Mouse (Mus musculus): ENCODE results near the gene Lmntd1.

The Lmntd1 gene

GRCm38 (mm10) chr6:145483318-145483674, 130.8 kb downstream of the Lmntd1 start:
- no peak for DNase-seq

GRCm38 (mm10) chr6:145482656-145483317, 131.3 kb downstream of the Lmntd1 start:
- no peak for DNase-seq

- DNase-seq = no peak
Observed at GRCm38 (mm10) chr6:145481938-145482337, 132.2 kb downstream of the Lmntd1 start.

- peak; percentile 40 to 60 for DNase-seq
Observed at GRCm38 (mm10) chr6:145478821-145479271, 135.3 kb downstream of the Lmntd1 start.

- peak; percentile 77 to 80 for DNase-seq
Observed at GRCm38 (mm10) chr6:145477367-145477905, 136.7 kb downstream of the Lmntd1 start.

- no peak for DNase-seq
Observed at GRCm38 (mm10) chr6:145471638-145472247, 142.4 kb downstream of the Lmntd1 start.

GRCm38 (mm10) chr6:145469260-145469943, 144.7 kb downstream of the Lmntd1 start:
- no peak for DNase-seq

GRCm38 (mm10) chr6:145464027-145464426, 150.1 kb downstream of the Lmntd1 start:
- no peak for DNase-seq

GRCm38 (mm10) chr6:145462677-145463245, 151.4 kb downstream of the Lmntd1 start:
- DNase-seq = no peak

- DNase-seq = peak in 1 of 2 experiments; percentile 27
Observed at GRCm38 (mm10) chr6:145457066-145457465, 157.1 kb downstream of the Lmntd1 start.

GRCm38 (mm10) chr6:145450628-145451403, 163.3 kb downstream of the Lmntd1 start:
- DNase-seq = no peak

- DNase-seq = no peak
Observed at GRCm38 (mm10) chr6:145448361-145448760, 165.8 kb downstream of the Lmntd1 start.

- no peak for DNase-seq
Observed at GRCm38 (mm10) chr6:145445811-145446500, 168.2 kb downstream of the Lmntd1 start.

- DNase-seq = no peak
Observed at GRCm38 (mm10) chr6:145445380-145445779, 168.7 kb downstream of the Lmntd1 start.

GRCm38 (mm10) chr6:145442786-145443185, 171.3 kb downstream of the Lmntd1 start:
- DNase-seq = peak; percentile 29 to 74

GRCm38 (mm10) chr6:145441416-145442110, 172.6 kb downstream of the Lmntd1 start:
- DNase-seq = peak; percentile 30 to 72

- no peak for DNase-seq
Observed at GRCm38 (mm10) chr6:145438851-145439250, 175.3 kb downstream of the Lmntd1 start.

- no peak for DNase-seq
Observed at GRCm38 (mm10) chr6:145435764-145436163, 178.4 kb downstream of the Lmntd1 start.

GRCm38 (mm10) chr6:145435156-145435555, 179.0 kb downstream of the Lmntd1 start:
- no peak for DNase-seq

- no peak for DNase-seq
Observed at GRCm38 (mm10) chr6:145433897-145434296, 180.2 kb downstream of the Lmntd1 start.

Measured in kidney, postnatal 36 days (tissue).